Mouse (Mus musculus) heart, embryonic 12.5 days (tissue): ENCODE data around the gene Snrpd3. TPM values are rescaled to one million over a fixed set of nuclear protein-coding genes. Genes with fewer than 3 reads are reported as not detected.
A peak's percentile ranks its signal among the peaks of the same experiment; 100 is the strongest.

Experiments used
- ATAC-seq: fragments of 200-750 bp; cut with Nextera tagmentation; 2 replicates; pipeline ENCODE4 v1.8.0; 2017; ENCODE audit warnings: moderate TSS enrichment, moderate library complexity; ENCODE audit not compliant: insufficient number of reproducible peaks, low FRiP score
- H3K27ac ChIP-seq: fragments of 300-500 bp; sonication (generic); 2 replicates; pipeline ENCODE4 v1.5.1; 2016; ENCODE audit warnings: mild to moderate bottlenecking, moderate library complexity; ENCODE audit not compliant: poor library complexity, severe bottlenecking
- H3K27me3 ChIP-seq: fragments of 300-500 bp; sonication (generic); replicated peaks from 2 replicates; pipeline ENCODE4 v1.6.1; 2016; ENCODE audit warnings: mild to moderate bottlenecking, moderate library complexity
- H3K36me3 ChIP-seq: fragments of 300-500 bp; sonication (generic); 2 replicates; pipeline ENCODE4 v1.6.1; 2016; ENCODE audit warnings: mild to moderate bottlenecking, moderate library complexity
- H3K4me1 ChIP-seq: fragments of 300-500 bp; sonication (generic); replicated peaks from 2 replicates; pipeline ENCODE4 v1.6.1; 2016; ENCODE audit warnings: mild to moderate bottlenecking
- H3K4me2 ChIP-seq: fragments of 300-500 bp; sonication (generic); 2 replicates; pipeline ENCODE4 v1.6.1; 2016; ENCODE audit warnings: mild to moderate bottlenecking, moderate library complexity
- H3K4me3 ChIP-seq: fragments of 300-500 bp; sonication (generic); 2 replicates; pipeline ENCODE4 v1.5.1; 2016; ENCODE audit warnings: mild to moderate bottlenecking
- H3K9ac ChIP-seq: fragments of 300-500 bp; sonication (generic); 2 replicates; pipeline ENCODE4 v1.6.1; 2016; ENCODE audit warnings: mild to moderate bottlenecking, moderate library complexity
- H3K9me3 ChIP-seq: fragments of 300-500 bp; sonication (generic); replicated peaks from 2 replicates; pipeline ENCODE4 v1.6.1; 2016; ENCODE audit warnings: mild to moderate bottlenecking, moderate library complexity
- WGBS: fragments of 180-500 bp; shearing (Covaris S2); methylation state at CpG from one replicate; pipeline ENCODE4 v1.1.7; 2016; 5-methylcytosine and 5-hydroxymethylcytosine counted together
- polyA plus RNA-seq: library from polyadenylated mRNA; unstranded; fragments of >200 nt; fragmentation: Nextera tagmentation; extraction: Ambion mirVana; gene quantifications from 2 replicates; pipeline ENCODE4 v1.2.1, GENCODE M21; 2016

Gene Snrpd3
- polyA plus RNA-seq, 1 experiment from 2014 or later: 105 TPM

GRCm38 (mm10) chr10:75568029-75568428, 50.7 kb downstream of the Snrpd3 start:
- peak overlapping the region; percentile 17 for H3K4me2 ChIP-seq

DNA sequence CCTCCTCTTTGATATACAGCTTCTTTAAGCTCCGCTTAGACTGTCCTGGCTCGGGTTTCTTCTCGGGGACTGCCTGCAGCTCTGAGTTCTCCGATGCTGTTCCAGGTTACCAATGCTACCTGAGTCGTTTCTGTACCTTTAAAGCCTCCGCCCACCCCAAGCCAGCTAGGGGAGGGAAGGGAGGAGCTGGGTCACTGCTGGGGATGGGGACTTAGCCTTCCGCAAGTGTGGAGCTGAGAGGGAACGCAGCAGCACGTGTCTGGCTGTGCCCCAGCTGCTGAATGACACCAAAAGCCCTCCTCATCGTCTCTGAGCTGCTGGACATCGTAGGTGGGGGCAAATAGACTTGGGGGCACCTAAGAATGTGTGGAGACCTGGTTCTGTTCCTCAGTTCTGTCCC, 51.1 kb downstream of the Snrpd3 start:
- Histone ChIP-seq H3K9ac (no peak overlapping the region), H3K9me3 (no peaks in the 10 kb centered on the region), H3K36me3 (no peaks in the 10 kb centered on the region), H3K4me3 (no peak overlapping the region), H3K4me1 (peaks cover 10% of the 10 kb centered on the region), H3K4me2 (peak overlapping the region; percentile 17), H3K27me3 (peaks cover 27% of the 10 kb centered on the region), H3K27ac (no peak overlapping the region)
- no peak for ATAC-seq
- 7% methylated on average over 11 of the region's 11 CpGs for WGBS

More at GRCm38 (mm10) chr10:75568029-75568428, 50.7 kb downstream of the Snrpd3 start:
- Histone ChIP-seq H3K9me3 (no peaks in the 10 kb centered on the region), H3K27ac (no peak overlapping the region), H3K27me3 (peaks cover 31% of the 10 kb centered on the region), H3K9ac (no peak overlapping the region), H3K36me3 (no peaks in the 10 kb centered on the region), H3K4me3 (no peak overlapping the region), H3K4me1 (peaks cover 10% of the 10 kb centered on the region)
- ATAC-seq: no peak
- 10% methylated on average over 5 of the region's 5 CpGs for WGBS

- H3K36me3 ChIP-seq: no peaks in the 10 kb centered on the region
- H3K4me3 ChIP-seq: no peak overlapping the region
- H3K4me2 ChIP-seq: peak overlapping the region; percentile 17; the same call in 1 of the 2 replicates
- H3K4me1 ChIP-seq: peaks cover 10% of the 10 kb centered on the region
- no peak overlapping the region for H3K27ac ChIP-seq
- WGBS: 16% methylated on average over 4 of the region's 4 CpGs
- H3K9me3 ChIP-seq: no peaks in the 10 kb centered on the region
- H3K9ac ChIP-seq: no peak overlapping the region
- H3K27me3 ChIP-seq: peaks cover 23% of the 10 kb centered on the region
- no peak for ATAC-seq
Observed at GRCm38 (mm10) chr10:75568851-75569250, 51.5 kb downstream of the Snrpd3 start.

DNA sequence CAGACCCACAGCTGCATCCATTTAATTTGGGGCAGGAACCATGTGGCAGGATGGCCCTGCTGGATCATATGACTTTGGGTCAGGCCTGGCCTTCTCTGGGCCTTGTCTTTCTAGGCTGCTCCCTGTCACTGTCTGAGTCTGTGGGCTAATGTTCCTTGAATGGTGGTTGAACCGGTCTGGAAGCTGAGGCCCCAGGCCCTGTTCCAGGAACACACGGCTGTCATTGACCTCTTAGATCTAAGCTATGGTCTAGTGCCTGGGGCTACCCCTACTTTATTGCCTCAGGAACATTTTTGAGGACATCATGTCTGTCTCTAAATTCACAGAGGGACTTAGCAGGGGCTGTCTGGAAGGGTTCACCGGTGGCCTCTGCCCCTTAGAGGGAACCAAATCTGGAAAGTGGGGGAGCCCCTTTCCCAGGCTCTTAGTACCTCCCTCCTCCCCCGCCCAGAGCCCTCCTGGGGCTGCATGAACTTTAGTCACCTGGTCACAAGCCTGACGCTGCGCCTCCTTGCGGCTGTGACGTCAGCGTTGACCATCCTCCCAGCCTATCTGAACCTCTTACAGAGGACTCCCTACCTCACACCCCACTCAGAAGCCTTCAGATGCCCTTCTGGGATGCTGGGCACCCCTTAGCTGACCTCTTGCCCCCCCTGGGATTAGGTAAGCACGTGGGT, 53.8 kb downstream of the Snrpd3 start:
- Histone ChIP-seq H3K9ac (no peak overlapping the region), H3K27ac (no peak overlapping the region), H3K4me1 (peaks cover 10% of the 10 kb centered on the region), H3K27me3 (peaks cover 10% of the 10 kb centered on the region; the same call in 1 of the 2 replicates), H3K36me3 (no peaks in the 10 kb centered on the region), H3K4me2 (no peak overlapping the region), H3K4me3 (no peak overlapping the region), H3K9me3 (no peaks in the 10 kb centered on the region)
- WGBS: 32% methylated on average over 10 of the region's 10 CpGs
- no peak for ATAC-seq

DNA sequence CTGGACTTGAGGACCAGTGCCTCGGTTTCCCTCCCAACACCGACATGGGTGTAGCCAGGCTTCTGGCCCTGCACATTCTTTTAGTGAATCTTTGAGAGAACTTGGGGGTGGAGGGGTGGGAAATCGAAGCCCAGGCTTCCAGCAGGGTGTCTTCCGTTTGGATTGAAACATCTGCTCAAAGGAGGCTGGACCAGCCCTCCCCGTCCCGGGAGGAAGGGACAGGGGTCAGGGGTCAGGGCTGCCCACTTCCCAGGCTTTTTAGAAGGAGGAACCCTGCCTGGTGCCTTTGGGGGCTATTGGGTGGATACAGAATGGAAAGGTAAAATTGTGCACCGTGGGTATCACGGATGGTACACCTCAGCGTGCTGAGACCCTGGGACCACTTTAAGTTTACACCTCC, 54.6 kb downstream of the Snrpd3 start:
- Histone ChIP-seq H3K4me2 (no peak overlapping the region), H3K4me3 (no peak overlapping the region), H3K4me1 (peaks cover 10% of the 10 kb centered on the region), H3K36me3 (no peaks in the 10 kb centered on the region), H3K27ac (no peak overlapping the region), H3K9me3 (no peaks in the 10 kb centered on the region), H3K27me3 (peaks cover 10% of the 10 kb centered on the region; the same call in 1 of the 2 replicates), H3K9ac (no peak overlapping the region)
- WGBS: 41% methylated on average over 9 of the region's 9 CpGs
- ATAC-seq: no peak

DNA sequence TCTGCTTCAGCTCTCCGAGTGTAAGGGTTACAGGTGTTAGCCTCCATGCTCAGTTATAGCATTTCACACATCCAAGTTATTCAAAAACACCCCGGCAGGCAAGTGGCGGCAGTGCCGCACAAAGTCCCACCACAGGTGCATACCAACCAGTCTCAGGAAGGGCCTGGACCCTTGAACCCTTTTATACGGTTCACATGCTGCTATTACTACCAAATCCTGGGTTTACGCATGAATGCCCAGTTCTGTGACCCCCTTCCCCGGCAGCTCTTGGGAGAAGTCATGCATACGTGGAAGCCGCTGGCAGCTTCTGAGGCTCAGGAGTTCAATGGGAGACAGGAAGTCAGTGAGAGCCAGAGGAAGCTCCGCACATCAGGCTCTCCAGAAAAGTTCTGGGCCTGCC, 55.8 kb downstream of the Snrpd3 start:
- Histone ChIP-seq H3K27me3 (peaks cover 10% of the 10 kb centered on the region; the same call in 1 of the 2 replicates), H3K4me2 (no peak overlapping the region), H3K36me3 (no peaks in the 10 kb centered on the region), H3K27ac (no peak overlapping the region), H3K9me3 (no peaks in the 10 kb centered on the region), H3K4me3 (no peak overlapping the region), H3K4me1 (peaks cover 8% of the 10 kb centered on the region), H3K9ac (no peak overlapping the region)
- ATAC-seq: no peak
- 72% methylated on average over 10 of the region's 10 CpGs for WGBS

DNA sequence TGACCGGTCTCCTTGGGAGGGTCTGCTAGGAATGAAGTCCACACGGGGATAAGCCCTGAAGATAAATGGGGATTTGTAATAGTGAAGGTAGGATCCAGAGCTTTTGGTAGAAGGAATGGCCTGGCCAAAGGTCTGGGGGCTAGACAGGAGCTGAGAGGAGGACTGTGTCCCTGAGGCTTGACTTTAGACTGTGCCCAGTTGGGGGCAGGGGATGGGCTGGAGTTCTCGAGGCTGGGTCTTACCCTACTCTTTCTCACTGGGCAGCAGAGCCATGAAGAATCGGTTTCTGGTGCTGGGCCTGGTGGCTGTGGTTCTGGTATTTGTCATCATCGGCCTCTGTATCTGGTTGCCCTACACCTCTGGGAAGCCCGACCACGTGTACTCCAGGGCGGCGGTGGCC, 56.6 kb downstream of the Snrpd3 start:
- no peaks in the 10 kb centered on the region for H3K36me3 ChIP-seq
- no peak for ATAC-seq
- H3K4me3 ChIP-seq: no peak overlapping the region
- H3K9me3 ChIP-seq: no peaks in the 10 kb centered on the region
- 80% methylated on average over 9 of the region's 9 CpGs for WGBS
- H3K9ac ChIP-seq: no peak overlapping the region
- peaks cover 5% of the 10 kb centered on the region; the same call in 1 of the 2 replicates for H3K27me3 ChIP-seq
- H3K4me2 ChIP-seq: no peak overlapping the region
- H3K4me1 ChIP-seq: peaks cover under 1% of the 10 kb centered on the region; the same call in 1 of the 2 replicates
- H3K27ac ChIP-seq: no peak overlapping the region

DNA sequence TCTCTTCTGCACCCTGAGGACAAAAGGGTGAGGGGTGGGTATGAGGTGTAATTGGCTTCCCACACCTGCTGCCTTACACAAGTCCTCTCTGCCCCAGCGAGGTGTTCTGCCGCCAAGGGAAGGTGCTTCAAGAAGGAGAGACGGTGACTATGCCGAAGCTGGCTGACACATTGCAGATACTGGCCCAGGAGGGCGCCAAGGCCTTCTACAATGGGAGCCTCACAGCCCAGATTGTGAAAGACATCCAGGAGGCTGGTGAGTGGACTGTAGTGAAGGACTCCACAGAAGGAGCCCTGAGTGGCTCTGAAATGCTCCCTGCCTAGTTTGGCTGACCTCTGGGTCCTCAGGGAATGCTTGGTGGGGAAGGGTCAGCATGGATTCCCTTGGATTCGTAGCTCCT, 61.8 kb downstream of the Snrpd3 start:
- 75% methylated on average over 6 of the region's 6 CpGs for WGBS
- no peak for ATAC-seq

GRCm38 (mm10) chr10:75585876-75586552, 68.7 kb downstream of the Snrpd3 start:
- Histone ChIP-seq H3K9me3 (no peaks in the 10 kb centered on the region), H3K4me3 (no peak overlapping the region), H3K9ac (no peak overlapping the region), H3K4me2 (peak overlapping the region; percentile 48), H3K4me1 (peaks cover 22% of the 10 kb centered on the region), H3K27ac (no peak overlapping the region), H3K27me3 (peaks cover 37% of the 10 kb centered on the region), H3K36me3 (no peaks in the 10 kb centered on the region)
- WGBS: 19% methylated on average over 20 of the region's 20 CpGs
- ATAC-seq: no peak

More for the DNA sequence above, 61.8 kb downstream of the Snrpd3 start:
- Histone ChIP-seq H3K27me3 (peaks cover 19% of the 10 kb centered on the region), H3K27ac (no peak overlapping the region), H3K4me2 (no peak overlapping the region), H3K9me3 (no peaks in the 10 kb centered on the region), H3K4me1 (no peaks in the 10 kb centered on the region), H3K4me3 (no peak overlapping the region), H3K36me3 (no peaks in the 10 kb centered on the region), H3K9ac (no peak overlapping the region)

GRCm38 (mm10) chr10:75586553-75586879, 69.2 kb downstream of the Snrpd3 start:
- H3K9ac ChIP-seq: no peak overlapping the region
- H3K4me2 ChIP-seq: no peak overlapping the region
- H3K9me3 ChIP-seq: no peaks in the 10 kb centered on the region
- peaks cover 37% of the 10 kb centered on the region for H3K27me3 ChIP-seq
- no peak overlapping the region for H3K27ac ChIP-seq
- H3K4me1 ChIP-seq: peaks cover 26% of the 10 kb centered on the region
- H3K4me3 ChIP-seq: no peak overlapping the region
- 68% methylated on average over 1 of the region's 1 CpGs for WGBS
- no peaks in the 10 kb centered on the region for H3K36me3 ChIP-seq
- ATAC-seq: no peak
